Mouse (Mus musculus) kidney, postnatal 25 days (tissue): ENCODE data around the gene Aif1l.
"Not testable (repeated sequence)": the region's sequence is repeated elsewhere in the genome, so short reads cannot be mapped to it uniquely, and the experiment has no call there.

Experiments
- DNase-seq, 2 experiments: peaks; one replicate each; pipeline ENCODE4 v3.0.0; 2021; ENCODE audit warnings: mixed read lengths in 2 of 2

Gene Aif1l

DNA sequence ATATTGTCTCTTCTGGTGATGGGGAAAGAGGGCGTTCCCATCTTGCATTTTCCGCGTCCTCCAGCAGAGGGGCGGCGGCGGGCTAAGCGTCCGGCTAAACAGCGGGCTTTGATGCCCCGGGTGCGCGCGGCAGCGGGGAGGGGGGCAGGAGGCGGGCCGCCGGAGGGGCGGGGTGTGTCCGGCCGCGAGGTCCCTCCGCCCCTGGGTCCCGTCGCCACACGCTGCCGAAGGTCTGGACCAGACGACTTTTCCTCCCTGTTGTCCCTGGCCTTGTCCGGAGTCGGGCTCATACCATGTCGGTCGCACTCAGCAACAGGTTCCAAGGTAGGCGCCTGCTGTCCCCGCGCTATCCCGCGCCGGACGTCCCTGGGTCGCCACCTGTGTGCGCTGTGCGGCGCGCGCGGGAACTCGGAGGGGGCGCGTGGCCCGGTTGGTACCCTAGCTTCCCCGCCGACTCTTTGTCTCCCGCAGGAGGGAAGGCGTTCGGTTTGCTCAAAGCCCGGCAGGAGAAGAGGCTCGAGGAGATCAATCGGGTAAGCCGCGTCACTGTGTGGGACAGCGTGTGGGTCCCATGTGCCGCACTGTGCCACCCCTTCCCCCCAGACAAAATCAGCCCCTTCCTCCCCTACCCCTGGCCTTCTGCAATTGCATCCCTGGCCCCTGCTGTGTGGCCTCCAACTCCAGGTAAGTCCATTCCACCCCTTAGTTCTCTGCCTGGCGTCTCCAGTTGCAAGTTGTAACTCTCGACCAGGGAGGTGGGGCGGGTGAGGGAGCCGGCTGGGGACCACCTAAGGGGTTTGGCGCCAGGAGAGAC is at the start of gene Aif1l:
Gene Aif1l (plus strand): TSS at position 82 of the 814 bp plus-strand sequence.
- DNase-seq: peak; percentile 67 to 87

DNA sequence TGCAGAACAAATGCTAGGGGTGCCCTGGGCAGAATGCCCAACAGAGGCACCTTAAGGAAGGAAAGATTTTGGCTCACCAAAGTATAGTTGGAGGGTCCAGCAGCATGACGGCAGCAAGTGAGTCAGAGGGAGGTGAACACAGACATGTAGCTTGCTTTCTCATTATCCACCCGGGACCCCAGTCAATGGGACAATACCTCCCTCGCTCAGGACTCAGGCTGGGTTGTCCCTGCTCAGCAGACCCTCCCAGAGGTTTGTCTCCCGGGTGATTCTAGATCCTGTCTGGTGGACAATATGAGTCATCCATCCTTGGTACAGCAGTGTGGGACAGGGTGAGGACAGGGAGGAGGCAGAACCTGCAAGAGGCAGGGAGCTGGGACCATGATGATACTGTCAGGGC is 49.0 kb upstream of the Aif1l start:
- no peak for DNase-seq

DNA sequence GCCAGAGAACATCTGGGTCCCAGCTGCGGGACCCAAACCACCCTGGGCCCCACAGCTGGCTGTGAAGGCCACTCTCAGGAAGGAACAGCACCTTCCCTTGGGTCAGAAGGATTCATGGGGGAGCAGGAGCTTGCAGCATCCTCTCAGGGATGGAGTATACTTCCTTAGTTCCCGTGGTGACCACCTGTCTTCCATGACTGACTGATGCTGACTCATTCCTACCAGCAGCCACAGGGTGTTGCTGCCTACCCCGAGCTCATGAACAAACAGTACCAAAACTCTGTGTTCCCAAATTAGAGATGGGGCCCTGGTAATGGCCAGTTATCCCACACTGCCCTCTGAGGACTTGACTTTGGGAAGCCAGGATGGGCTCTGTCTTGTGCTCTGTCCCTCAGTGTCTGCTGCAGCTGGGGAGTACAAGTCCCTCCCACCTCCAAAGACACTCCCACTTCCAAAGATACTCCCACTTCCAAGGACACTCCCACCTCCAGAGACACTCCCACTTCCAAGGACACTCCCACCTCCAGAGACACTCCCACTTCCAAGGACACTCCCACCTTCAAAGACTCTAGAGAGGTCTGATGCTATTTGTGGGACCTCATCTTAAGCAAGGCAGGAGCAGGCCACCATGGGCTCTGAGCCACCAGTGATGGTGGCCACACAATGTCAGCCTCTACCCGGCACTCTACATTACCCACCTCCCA is 48.1 kb upstream of the Aif1l start:
- DNase-seq: no peak

DNA sequence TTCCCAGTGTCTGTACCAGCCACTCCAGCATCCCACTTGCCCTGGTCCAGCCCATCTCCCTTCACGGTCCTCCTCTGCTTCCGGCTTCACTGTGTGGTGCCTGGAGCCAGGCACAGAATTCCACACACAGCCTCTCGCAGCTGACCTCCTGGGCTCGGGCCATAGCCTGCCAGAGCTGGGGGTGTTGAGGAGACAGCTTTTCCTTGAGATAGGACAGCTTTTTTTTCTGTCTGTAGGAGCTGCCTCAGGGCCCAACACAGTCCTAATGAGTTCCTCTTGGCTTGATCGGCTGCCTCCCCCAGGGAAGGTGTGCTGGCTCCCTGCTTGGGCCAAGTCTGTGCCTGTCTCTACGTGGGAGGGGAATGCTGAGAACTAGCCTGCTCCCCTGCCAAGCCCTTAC is 45.9 kb upstream of the Aif1l start:
- DNase-seq: no peak

DNA sequence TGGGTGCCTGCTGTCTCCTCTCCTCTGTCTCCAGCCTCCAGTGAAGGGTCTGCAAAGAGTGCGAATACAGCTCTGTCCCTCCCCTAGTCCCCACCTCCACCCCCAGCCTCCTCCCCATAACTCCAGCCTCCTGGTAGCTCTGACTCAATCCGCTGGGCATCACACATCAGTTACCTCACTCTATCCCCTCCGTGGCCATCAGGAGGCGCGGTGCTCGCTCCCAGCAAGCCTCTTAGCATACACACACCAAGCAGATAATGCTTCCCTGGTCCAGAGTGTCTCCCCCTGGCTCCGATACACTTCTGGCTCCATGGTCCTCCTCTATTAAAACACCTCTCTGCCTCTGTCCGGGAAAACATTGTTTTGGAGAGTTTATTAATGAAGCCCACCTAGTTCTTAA is 45.3 kb upstream of the Aif1l start:
- DNase-seq: no peak

DNA sequence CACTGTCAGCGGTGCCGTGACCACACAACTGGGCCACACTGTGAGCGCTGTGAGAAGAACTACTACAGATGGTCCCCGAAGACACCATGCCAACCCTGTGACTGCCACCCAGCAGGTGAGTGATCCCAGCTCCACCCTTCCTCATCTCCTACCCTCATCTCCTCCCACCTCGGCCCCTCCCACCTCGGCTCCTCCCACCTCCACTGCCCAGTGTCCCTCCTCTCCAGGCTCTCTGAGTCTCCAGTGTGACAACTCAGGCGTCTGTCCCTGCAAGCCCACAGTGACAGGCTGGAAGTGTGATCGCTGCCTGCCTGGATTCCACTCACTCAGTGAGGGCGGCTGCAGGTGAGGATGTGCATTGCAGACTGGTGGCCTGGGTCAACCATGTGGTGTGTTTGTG is 44.3 kb upstream of the Aif1l start:
- no peak for DNase-seq

DNA sequence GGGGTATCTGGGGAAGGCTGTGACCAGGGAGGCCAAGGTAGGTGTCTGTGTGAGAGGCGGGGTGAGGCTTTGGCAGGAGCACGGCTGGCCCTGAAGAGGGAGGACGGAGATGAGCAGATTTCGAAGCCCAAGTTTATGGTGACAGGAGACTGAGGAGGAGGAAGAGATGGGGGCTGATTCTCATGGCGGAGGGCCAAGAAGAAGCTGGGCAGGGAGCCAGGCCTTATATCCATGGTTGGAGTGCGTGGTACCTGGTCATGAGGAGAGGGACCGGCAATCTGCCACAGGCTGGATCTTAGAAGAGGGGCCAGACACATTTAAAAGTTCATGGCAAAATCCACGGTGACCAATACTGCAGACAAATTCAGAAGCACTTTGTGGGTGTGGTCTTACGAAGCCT is 43.5 kb upstream of the Aif1l start:
- DNase-seq: no peak

DNA sequence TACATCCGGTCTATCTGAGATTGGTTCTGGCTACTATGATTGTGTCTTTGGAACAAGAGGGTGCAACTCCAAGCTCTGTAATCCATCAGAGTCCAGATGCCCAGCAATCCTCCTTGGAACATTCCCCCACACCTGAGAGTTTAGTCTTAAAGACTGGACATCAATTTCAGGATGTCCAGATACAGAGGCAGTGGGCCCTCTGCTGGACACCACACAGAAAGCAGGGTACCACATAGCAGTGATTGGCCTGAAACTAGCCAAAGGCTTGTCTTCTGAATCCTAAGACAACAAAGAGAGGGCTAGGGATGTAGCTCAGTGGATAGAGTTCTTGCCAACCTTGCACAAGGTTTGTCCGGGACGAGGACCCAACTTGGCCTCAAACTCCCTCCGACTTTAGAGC is 37.4 kb upstream of the Aif1l start:
- peak in 1 of 2 experiments; percentile 46 for DNase-seq

DNA sequence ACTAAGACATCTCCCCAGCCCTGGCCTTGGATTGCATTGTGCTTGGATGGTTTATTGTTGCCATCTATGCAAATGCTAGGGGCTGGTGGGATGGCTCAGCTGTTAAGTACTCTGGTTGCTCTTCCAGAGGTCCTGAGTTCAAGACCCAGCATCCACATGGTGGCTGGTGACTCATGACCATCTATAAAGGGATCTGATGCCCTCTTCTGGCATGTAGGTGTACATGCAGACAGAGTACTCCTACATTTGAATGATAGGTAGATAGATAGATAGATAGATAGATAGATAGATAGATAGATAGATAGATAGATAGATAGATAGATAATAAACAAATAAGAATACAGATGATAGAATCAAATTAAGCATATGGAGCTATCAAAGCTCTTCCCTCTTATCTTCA is 35.7 kb upstream of the Aif1l start:
- not testable (repeated sequence) for DNase-seq

DNA sequence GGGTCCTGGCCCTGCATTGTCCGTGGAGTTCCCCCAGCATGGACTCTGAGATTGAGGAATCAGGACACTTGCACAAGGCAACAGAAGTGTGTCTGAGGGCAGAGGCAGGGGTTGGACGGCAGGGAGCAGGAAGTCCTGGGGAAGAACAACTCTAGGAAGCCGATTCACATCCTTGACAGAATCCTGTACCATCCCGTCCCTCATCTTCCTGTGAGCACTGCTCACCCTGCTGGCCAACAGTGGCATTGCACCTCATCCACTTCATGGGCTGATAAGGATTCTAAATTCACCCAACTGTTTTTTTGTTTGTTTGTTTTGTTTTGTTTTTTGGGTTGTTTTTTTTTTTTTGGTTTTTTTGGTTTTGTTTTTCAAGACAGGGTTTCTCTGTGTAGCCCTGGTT is 34.8 kb upstream of the Aif1l start:
- DNase-seq: peak; percentile 78 to 90

DNA sequence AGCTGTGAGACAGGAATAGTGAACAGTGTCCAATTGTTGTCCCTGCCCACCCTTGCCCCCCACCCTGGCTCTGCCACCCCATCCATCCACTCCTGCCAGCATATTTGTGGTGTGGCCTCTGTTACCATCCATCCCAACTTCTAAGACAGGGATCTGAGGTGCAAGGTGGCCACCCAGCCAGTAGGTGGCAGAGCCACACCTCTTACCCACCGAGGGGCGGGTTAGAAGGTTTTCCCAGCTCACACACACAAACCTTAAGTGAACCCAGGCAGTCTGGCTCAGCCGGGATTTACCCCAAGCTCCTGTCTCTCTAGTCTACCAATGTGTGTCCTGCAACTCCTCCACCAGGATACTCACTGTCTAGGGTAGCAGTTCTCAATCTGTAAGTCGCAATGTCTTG is 32.3 kb upstream of the Aif1l start:
- peak; percentile 66 to 79 for DNase-seq

DNA sequence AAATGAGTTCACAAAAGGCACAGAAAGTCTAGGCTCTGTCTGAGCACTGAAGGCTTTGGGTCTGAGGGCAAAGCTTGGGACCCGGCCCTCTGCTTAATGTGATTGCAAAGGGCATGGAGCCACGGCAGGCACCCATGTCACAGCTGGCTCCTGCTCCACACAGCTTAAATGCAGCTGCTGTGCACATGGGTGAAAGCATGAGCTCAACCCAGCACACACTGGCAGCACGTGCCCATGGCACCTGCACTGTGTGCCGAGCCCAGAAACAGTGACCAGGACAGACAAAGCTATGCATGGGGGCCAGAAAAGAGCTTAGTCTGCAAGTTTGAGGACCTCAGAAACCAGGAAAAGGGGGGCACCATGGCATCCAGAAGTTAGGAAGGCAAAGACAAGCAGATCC is 26.3 kb upstream of the Aif1l start:
- peak in 1 of 2 experiments; percentile 39 for DNase-seq

DNA sequence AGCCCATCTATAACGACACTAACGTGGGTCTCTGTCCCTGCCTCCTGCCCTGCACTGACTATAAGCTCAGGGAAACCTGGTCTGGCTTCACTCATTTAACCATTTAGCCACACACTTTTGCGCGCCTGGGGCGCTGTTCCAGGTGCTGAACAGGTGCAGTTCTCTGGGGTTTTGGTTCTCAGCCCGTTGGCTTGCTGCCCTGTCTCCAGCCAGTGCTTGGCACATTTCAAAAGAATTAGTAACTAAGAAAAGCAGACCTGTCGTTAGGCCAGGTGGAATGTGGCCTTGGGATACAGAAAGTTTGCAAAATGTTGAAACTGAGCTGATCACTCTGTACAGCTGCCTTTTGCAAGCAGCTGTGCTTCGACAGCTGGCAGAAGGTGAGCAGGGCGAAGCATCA is 25.1 kb upstream of the Aif1l start:
- DNase-seq: peak; percentile 95 to 96

DNA sequence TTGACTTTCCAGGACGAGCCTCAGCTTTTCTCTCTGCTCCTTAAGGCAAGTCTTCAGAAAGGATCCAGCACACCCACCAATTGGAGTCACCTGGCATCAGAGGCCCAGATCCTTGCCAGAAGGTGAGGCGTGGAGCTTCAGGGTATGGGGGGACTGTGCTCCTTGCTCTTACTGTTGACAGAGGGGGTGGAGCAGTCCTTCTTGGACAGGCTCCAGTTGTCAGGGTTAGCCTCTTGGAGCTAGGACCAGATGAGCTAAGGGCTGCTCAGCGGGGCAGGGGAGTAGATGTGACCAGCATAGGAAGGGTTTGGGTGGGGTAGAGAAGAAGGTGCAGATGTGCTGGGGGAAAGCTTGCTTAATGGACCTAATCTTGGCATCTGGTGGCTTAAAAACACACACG is 24.0 kb upstream of the Aif1l start:
- peak; percentile 40 to 69 for DNase-seq

DNA sequence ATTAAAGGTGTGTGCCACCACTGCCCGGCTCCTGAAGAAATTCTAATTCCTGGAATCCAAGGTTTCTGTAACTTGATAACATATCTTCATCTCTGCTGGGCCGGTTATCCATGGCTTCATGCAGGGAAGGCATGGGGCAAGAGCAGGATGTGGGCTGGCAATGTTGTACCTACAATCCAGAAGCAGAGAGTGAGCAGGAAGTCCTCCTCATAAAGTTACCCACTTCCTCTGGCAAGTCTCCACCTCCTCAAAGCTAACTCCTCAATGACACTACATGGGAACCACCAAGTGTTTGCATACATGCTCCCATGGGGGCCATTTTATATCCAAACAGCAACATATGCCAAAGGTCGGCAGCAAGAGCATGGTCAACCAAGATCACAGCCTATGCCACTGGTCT is 20.3 kb upstream of the Aif1l start:
- no peak for DNase-seq

DNA sequence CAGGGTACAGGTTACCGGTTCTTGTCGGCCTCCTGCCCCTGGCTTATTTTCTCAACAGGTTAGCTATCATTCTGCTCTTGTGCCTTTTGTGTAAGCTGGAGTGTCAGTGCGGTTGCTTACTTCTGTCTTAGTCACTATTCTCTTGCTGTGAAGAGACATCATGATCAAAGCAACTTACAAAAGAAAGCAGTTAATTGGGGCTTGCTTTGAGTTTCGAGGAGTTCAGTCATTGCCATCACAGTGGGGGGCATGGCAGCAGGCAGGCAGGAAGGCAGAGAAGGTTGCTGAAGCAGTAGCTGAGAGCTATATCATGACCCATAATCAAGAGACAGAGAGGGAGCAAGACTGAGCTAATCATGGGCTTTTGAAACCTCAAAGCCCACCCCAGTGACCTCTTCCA is 15.4 kb upstream of the Aif1l start:
- DNase-seq: no peak

DNA sequence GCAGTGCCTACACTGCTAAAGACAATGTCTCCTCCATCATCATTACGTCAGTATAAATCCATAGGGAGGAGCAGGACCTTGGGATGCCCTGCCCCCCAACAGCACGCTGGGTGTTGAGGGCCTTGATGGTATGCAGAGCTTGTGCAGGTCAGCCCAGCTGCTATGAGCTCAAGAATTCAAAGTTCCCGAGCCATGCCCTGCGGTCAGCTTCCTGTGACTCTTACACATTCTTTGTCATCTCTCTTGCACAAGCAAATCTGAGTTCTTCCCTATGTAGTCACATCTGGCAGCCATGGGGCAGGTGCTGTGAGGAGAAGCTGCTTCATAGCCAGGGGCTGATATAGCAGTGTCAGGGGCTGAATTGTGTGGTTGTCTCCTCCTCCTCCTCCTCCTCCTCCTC is 14.9 kb upstream of the Aif1l start:
- no peak for DNase-seq

DNA sequence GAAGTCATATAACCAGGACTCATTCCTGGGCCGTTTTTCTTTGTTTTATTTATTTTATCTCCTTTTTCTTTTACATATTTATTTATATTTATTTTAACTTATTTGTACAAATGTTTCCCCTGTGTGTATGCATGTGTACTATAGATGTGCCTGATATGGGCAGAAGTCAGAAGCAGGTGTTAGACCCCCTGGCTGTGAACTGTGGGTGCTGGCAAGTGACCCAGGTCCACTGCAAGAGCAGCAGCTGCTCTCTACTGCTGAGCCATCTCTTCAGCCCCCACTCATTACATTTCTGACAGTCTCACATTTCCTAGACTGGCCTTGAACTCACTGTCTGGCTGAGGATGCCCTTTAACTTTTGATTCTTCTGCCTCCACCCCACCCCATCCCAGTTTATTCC is 11.6 kb upstream of the Aif1l start:
- DNase-seq: no peak

DNA sequence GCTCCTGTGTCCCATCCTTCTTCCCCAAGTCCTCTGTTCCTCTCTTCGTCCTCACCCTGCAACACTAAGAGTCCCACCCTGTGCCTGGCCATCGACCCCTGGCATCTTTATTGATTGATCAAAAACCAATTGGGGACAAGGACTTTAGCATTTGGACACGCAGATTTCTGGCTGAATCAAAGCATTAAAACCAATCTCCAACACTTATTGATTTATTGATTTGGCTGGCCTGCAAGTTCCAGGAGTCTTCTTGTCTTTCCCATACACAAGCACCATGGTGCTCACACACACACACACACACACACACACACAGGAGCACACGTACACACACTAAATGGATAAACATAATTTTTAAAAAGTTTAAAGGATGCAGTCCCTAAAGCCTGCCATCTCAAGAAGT is 6.9 kb upstream of the Aif1l start:
- DNase-seq: no peak

DNA sequence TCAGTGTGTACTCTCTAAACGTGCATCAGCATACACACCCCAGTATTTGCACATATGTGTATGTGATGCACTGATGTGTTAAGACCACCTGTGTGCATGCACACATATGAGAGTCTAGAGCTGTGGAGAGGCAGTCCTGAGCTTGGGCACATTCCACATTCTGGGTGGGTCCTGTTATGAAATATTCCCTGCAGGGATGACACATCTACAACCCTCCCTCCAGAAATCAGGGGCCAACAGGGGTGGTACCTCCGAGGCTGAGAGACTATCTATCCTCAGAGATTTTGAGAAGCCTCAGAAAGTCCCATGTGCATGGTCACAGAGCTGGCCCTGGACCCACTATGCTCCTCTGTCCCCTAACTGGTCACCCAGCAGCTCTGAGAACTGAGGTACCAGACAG is 4.4 kb upstream of the Aif1l start:
- DNase-seq: peak in 1 of 2 experiments; percentile 23

DNA sequence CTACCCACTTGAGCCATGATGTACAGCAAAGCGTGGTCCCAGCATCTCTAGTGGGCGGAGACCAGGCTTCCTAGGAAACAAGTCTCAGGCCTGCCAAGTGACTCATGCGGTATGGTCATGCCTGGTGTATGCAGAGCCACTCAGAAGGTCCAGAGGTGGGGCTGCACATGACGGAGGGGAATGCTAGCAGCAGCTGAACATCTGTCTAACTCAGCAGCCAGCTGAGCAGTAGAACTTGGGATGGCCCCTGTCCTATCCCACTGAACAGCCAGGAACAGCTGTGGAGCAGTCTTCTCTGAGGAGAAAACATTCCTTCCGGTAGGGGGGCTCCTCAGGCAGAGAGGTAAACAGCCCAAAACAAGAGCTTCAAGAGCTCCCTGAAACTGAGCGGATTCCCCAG is 1.5 kb upstream of the Aif1l start:
- peak in 1 of 2 experiments; percentile 37 for DNase-seq

DNA sequence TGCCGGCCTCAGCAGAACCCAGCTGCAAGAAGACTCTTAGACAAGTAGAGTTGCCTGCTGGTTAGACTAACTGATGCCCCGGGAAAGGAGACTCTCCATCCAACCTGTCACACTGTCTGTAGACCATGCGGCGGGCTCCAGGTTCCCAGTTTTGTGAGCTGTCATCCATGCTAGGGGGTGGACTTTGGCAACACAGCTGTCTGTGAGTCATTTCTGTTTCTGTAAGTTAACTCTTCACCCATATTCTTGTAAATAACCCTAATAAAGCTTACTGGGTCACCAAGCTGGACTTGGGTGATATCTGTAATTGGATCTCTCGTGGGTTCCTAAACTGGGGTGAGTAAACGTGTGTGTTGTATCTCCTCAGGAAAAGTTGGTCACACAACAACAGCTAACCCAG is 1.1 kb upstream of the Aif1l start:
- peak in 1 of 2 experiments; percentile 29 for DNase-seq

DNA sequence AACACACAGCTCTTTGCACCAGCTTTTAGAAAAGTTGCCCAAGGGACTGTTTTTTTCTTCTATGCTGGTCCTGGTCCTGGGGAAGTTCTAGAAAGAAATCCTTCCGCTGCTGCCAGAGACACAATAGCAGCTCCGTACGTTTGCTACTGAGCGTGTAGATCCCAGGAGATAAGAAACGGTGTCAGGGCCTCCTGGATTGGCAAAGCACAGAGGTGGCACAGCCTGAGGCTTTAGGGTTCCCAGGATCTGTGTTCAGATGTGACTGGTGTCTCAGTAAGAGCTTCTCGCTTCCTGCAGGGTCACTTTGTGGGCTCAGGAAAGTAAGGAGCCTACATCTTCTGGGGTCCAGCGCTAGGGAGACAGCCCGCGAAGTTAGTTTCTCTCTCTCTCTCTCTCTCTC is 1.0 kb downstream of the Aif1l start:
- peak in 1 of 2 experiments; percentile 44 for DNase-seq

DNA sequence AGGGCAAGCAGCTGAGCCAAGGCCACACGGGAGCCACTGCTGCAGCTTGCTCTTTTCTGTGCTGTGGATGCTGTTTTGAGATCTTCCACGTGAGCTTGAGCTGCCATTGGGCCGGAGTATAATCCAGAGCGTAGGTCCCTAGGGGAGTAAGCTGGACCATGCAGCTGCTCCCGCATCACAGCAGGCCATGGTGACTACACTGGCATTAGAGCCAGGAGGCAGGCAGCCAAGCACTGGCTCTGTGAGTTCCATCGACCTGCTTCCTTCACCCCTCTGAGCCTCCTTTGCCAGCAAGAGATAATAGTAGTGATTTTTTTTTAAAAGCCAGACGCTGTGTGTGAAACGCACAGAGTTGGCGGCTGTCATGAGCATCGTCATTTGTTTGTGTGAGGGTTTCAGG is 2.3 kb downstream of the Aif1l start:
- peak in 1 of 2 experiments; percentile 45 for DNase-seq
